Mouse (Mus musculus) kidney, adult 2 months (tissue): Measurements from ENCODE around the gene Galnt2.

Experiments used
- CTCF ChIP-seq: fragments of 200-500 bp; conservative IDR thresholded peaks from 2 replicates; pipeline ENCODE4 v1.5.1; 2011; ENCODE audit warnings: low read depth, mild to moderate bottlenecking, control low read depth, low read length, moderate library complexity, mixed read lengths; ENCODE audit not compliant: insufficient read depth, insufficient read length
- POLR2A ChIP-seq: fragments of 200-500 bp; IDR thresholded peaks from one replicate; pipeline ENCODE4 v1.6.1; 2011; ENCODE audit warnings: low read depth, low read length, control low read depth

- no peak for TF ChIP-seq POLR2A
- TF ChIP-seq CTCF = no peak
These were observed 88.1 kb downstream of the Galnt2 start for GRCm38 (mm10) chr8:124319316-124319652.
